Mouse (Mus musculus): Measurements from ENCODE around the gene Gm10226.
"Not testable (repeated sequence)": the region's sequence is repeated elsewhere in the genome, so short reads cannot be mapped to it uniquely, and the experiment has no call there.

Gm10226 gene

GRCm38 (mm10) chr17:21691560-21691959 is at the start of gene Gm10226:
TSS of gene Gm10226 (plus strand) at chr17:21691860.
- DNase-seq: no peak

- DNase-seq: no peak
These were observed 42.9 kb upstream of the Gm10226 start for GRCm38 (mm10) chr17:21648791-21649190.

GRCm38 (mm10) chr17:21649936-21650335 is 41.7 kb upstream of the Gm10226 start:
- peak in 1 of 2 experiments; percentile 6 for DNase-seq

GRCm38 (mm10) chr17:21650364-21650907 is 41.2 kb upstream of the Gm10226 start, which contains the start of gene Zfp983:
TSS of gene Zfp983 (plus strand) at chr17:21650624.
- DNase-seq: peak; percentile 76 to 79

- not testable (repeated sequence) for DNase-seq
These were observed 12.8 kb upstream of the Gm10226 start for GRCm38 (mm10) chr17:21678826-21679225.

GRCm38 (mm10) chr17:21679273-21680018 is 12.2 kb upstream of the Gm10226 start:
- peak; percentile 91 to 94 for DNase-seq

GRCm38 (mm10) chr17:21680019-21680376 is 11.7 kb upstream of the Gm10226 start:
- DNase-seq: not testable (repeated sequence)

- no peak for DNase-seq
These were observed 1.7 kb downstream of the Gm10226 start for GRCm38 (mm10) chr17:21693342-21693741.

GRCm38 (mm10) chr17:21696073-21696472 is 4.4 kb downstream of the Gm10226 start:
- DNase-seq: no peak

GRCm38 (mm10) chr17:21702281-21703240 is 10.9 kb downstream of the Gm10226 start:
- no peak for DNase-seq

GRCm38 (mm10) chr17:21703414-21703813 is 11.8 kb downstream of the Gm10226 start:
- DNase-seq: no peak

GRCm38 (mm10) chr17:21707343-21707996 is 15.8 kb downstream of the Gm10226 start, which contains the start of gene Zfp760:
TSS of gene Zfp760 (plus strand) at chr17:21707741.
- peak; percentile 92 to 93 for DNase-seq

GRCm38 (mm10) chr17:21708401-21708800 is 16.7 kb downstream of the Gm10226 start:
- no peak for DNase-seq

GRCm38 (mm10) chr17:21730495-21730894 is 38.8 kb downstream of the Gm10226 start, which contains the start of gene Zfp229:
TSS of gene Zfp229 (plus strand) at chr17:21730795.
- DNase-seq: not testable (repeated sequence)

- DNase-seq: no peak
These were observed 41.4 kb downstream of the Gm10226 start for GRCm38 (mm10) chr17:21733049-21733448.

- DNase-seq: peak; percentile 72 to 82
These were observed 41.9 kb downstream of the Gm10226 start for GRCm38 (mm10) chr17:21733529-21734031.

Measured in kidney, adult 8-10 months (tissue).